Comparison of ENCODE assay signal across 32 mouse cellular contexts in genomic region chr19:5957371-5957770, GRCm38 (mm10). TPM values are rescaled to one million over a fixed set of nuclear protein-coding genes. Genes with fewer than 3 reads are reported as not detected.
DNase-seq lines count a peak whose midpoint lies in the region; ATAC-seq lines count a peak whose summit lies in the region.
"Had no signal": no experiment of that assay in that cellular context is flagged by ENCODE, and none has a peak within 500 bp of the region (broad histone marks: within the 10 kb centered on the region; RNA-seq: fewer than 3 reads in every experiment).

No protein-coding gene starts in this region.

- no peak overlapping the region for H3K4me2 ChIP-seq in kidney, embryonic 15.5 days
- no peak overlapping the region for H3K4me2 ChIP-seq in liver, embryonic 11.5 days
- no peak overlapping the region for H3K4me2 ChIP-seq in liver, embryonic 13.5 days
- H3K4me2 ChIP-seq in liver, embryonic 16.5 days (ENCODE audit: low read depth, low read length), result no peak overlapping the region
- H3K4me2 ChIP-seq: embryonic facial prominence, embryonic 13.5 days; forebrain, embryonic 12.5 days; forebrain, embryonic 15.5 days; heart, embryonic 11.5 days; hindbrain, embryonic 13.5 days had no signal

- no peak overlapping the region for H3K4me3 ChIP-seq in kidney, embryonic 15.5 days (replicated peaks)
- H3K4me3 ChIP-seq in liver, embryonic 11.5 days (ENCODE audit: low read depth, low read length), result no peak overlapping the region
- H3K4me3 ChIP-seq in liver, embryonic 13.5 days (replicated peaks), result no peak overlapping the region
- no peak overlapping the region for H3K4me3 ChIP-seq in liver, embryonic 16.5 days (ENCODE audit: low read depth, low read length)
- H3K4me3 ChIP-seq: embryonic facial prominence, embryonic 10.5 days; embryonic facial prominence, embryonic 13.5 days; erythroblast, embryonic 14.5 days; forebrain, embryonic 12.5 days; forebrain, embryonic 15.5 days; heart, adult 2 months; hindbrain, embryonic 10.5 days; hindbrain, embryonic 13.5 days had no signal

- 86% methylated on average over 5 of the region's 5 CpGs for WGBS in kidney, embryonic 15.5 days
- WGBS in liver, embryonic 11.5 days, result 83% methylated on average over 5 of the region's 5 CpGs
- WGBS in liver, embryonic 13.5 days (ENCODE audit: insufficient replicate concordance), result 76% methylated on average over 5 of the region's 5 CpGs
- 74% methylated on average over 5 of the region's 5 CpGs for WGBS in liver, embryonic 16.5 days (ENCODE audit: insufficient replicate concordance)

- 0 out of 2 replicates have a peak overlapping the region, but pooled peaks have one; percentile 29 for H3K27ac ChIP-seq in kidney, embryonic 15.5 days
- peak overlapping the region; percentile 6; the same call in 1 of the 2 replicates for H3K27ac ChIP-seq in liver, embryonic 11.5 days (ENCODE audit: low read depth, low read length)
- H3K27ac ChIP-seq in liver, embryonic 13.5 days, result peak overlapping the region; percentile 50; the same call in 1 of the 2 replicates
- H3K27ac ChIP-seq in liver, embryonic 16.5 days (ENCODE audit: low read length), result peak overlapping the region; percentile 19; the same call in 1 of the 2 replicates
- H3K27ac ChIP-seq: embryonic facial prominence, embryonic 10.5 days; embryonic facial prominence, embryonic 13.5 days; forebrain, embryonic 12.5 days; forebrain, embryonic 15.5 days; heart, adult 2 months; hindbrain, embryonic 10.5 days; hindbrain, embryonic 13.5 days had no signal

- H3K9me3 ChIP-seq in kidney, embryonic 15.5 days (replicated peaks), result no peaks in the 10 kb centered on the region
- H3K9me3 ChIP-seq in liver, embryonic 11.5 days (ENCODE audit: control insufficient read depth, low read length), result no peaks in the 10 kb centered on the region
- H3K9me3 ChIP-seq in liver, embryonic 13.5 days (replicated peaks), result no peaks in the 10 kb centered on the region
- no peaks in the 10 kb centered on the region for H3K9me3 ChIP-seq in liver, embryonic 16.5 days (replicated peaks; ENCODE audit: control insufficient read depth, low read length)
- H3K9me3 ChIP-seq: embryonic facial prominence, embryonic 10.5 days; embryonic facial prominence, embryonic 13.5 days; forebrain, embryonic 12.5 days; forebrain, embryonic 15.5 days; G1E; hindbrain, embryonic 10.5 days; hindbrain, embryonic 13.5 days had no signal

- H3K4me1 ChIP-seq in kidney, embryonic 15.5 days, result peaks cover 59% of the 10 kb centered on the region
- H3K4me1 ChIP-seq in liver, embryonic 11.5 days (replicated peaks; ENCODE audit: control insufficient read depth, insufficient read depth, low read length), result peaks cover 22% of the 10 kb centered on the region
- H3K4me1 ChIP-seq in liver, embryonic 13.5 days (replicated peaks), result peaks cover 48% of the 10 kb centered on the region
- H3K4me1 ChIP-seq in liver, embryonic 16.5 days (ENCODE audit: control insufficient read depth, low read depth, low read length), result peaks cover 18% of the 10 kb centered on the region

- peaks cover 58% of the 10 kb centered on the region for H3K36me3 ChIP-seq in kidney, embryonic 15.5 days
- H3K36me3 ChIP-seq in liver, embryonic 11.5 days (ENCODE audit: control insufficient read depth, insufficient read depth, low read length), result peaks cover 33% of the 10 kb centered on the region
- H3K36me3 ChIP-seq in liver, embryonic 13.5 days, result peaks cover 93% of the 10 kb centered on the region
- peaks cover 51% of the 10 kb centered on the region for H3K36me3 ChIP-seq in liver, embryonic 16.5 days (ENCODE audit: control insufficient read depth, insufficient read depth)

- DNase-seq in kidney, adult 11 months, result no peak
- DNase-seq in liver, embryonic 11.5 days (ENCODE audit: low spot score), result no peak
- DNase-seq in liver, embryonic 13.5 days, result no peak
- no peak for DNase-seq in urinary bladder, postnatal 10 days (ENCODE audit: low spot score)
- no peak for DNase-seq in cerebellum, postnatal 14 days
- no peak for DNase-seq in heart, postnatal 14 days

- intact Hi-C loops in heart, postnatal 14 days (cut with DNase I), result loop anchor here (5.0 kb wide), 1 partner anchor 170 kb away; no protein-coding TSS in a partner anchor

- H3K27me3 ChIP-seq in kidney, embryonic 15.5 days, result no peaks in the 10 kb centered on the region
- H3K27me3 ChIP-seq in liver, embryonic 11.5 days (replicated peaks; ENCODE audit: control insufficient read depth, insufficient read depth, low read length), result no peaks in the 10 kb centered on the region
- no peaks in the 10 kb centered on the region for H3K27me3 ChIP-seq in liver, embryonic 13.5 days
- no peaks in the 10 kb centered on the region for H3K27me3 ChIP-seq in liver, embryonic 16.5 days (ENCODE audit: control insufficient read depth, insufficient read depth, low read depth, low read length)
- H3K27me3 ChIP-seq: CH12.LX; embryonic facial prominence, embryonic 13.5 days; forebrain, embryonic 12.5 days; forebrain, embryonic 15.5 days; hindbrain, embryonic 13.5 days; Patski had no signal

- H3K9ac ChIP-seq in kidney, embryonic 15.5 days, result no peak overlapping the region
- H3K9ac ChIP-seq in liver, embryonic 11.5 days (ENCODE audit: low read depth, low read length), result no peak overlapping the region
- H3K9ac ChIP-seq in liver, embryonic 13.5 days, result no peak overlapping the region
- H3K9ac ChIP-seq in liver, embryonic 16.5 days (ENCODE audit: low read depth, low read length), result no peak overlapping the region
- H3K9ac ChIP-seq: embryonic facial prominence, embryonic 13.5 days; forebrain, embryonic 12.5 days; forebrain, embryonic 15.5 days; hindbrain, embryonic 13.5 days had no signal

- no peak for ATAC-seq in kidney, embryonic 15.5 days (replicated peaks; ENCODE audit: low FRiP score)
- ATAC-seq in liver, embryonic 11.5 days (replicated peaks; ENCODE audit: low FRiP score), result no peak
- ATAC-seq in liver, embryonic 13.5 days (ENCODE audit: low read depth), result 0 out of 2 replicates have a peak, but pooled peaks have one; percentile 46
- ATAC-seq in liver, embryonic 16.5 days (ENCODE audit: low read depth), result peak; percentile 77

RNA-seq across cellular contexts. Expression of gene Pola2, which starts 6.6 kb away (rescaled TPM):
- 75.3 and 83.2 TPM in 2 replicates for polyA plus RNA-seq in kidney, embryonic 15.5 days (2015; fragmentation: Nextera tagmentation; extraction: Ambion mirVana)
- polyA plus RNA-seq in liver, embryonic 11.5 days (2014; fragmentation: Nextera tagmentation; extraction: Ambion mirVana), result 129 and 131 TPM in 2 replicates
- 62.2 and 69.8 TPM in 2 replicates for polyA plus RNA-seq in liver, embryonic 13.5 days (2015; fragmentation: Nextera tagmentation; extraction: Ambion mirVana)
- polyA plus RNA-seq in liver, embryonic 16.5 days (2015; fragmentation: Nextera tagmentation; extraction: Ambion mirVana), result 47.2 and 48.6 TPM in 2 replicates
- 10 to 100 TPM; 12.3 to 14.2 TPM for total RNA-seq in heart, postnatal 14 days (2021)

RNA-seq across cellular contexts. Expression of gene Slc22a20, which starts 28.6 kb away (rescaled TPM):
- not detected in 2 replicates for polyA plus RNA-seq in kidney, embryonic 15.5 days (2015; fragmentation: Nextera tagmentation; extraction: Ambion mirVana)
- polyA plus RNA-seq in liver, embryonic 11.5 days (2014; fragmentation: Nextera tagmentation; extraction: Ambion mirVana), result not detected in 2 replicates
- not detected in 2 replicates for polyA plus RNA-seq in liver, embryonic 13.5 days (2015; fragmentation: Nextera tagmentation; extraction: Ambion mirVana)
- polyA plus RNA-seq in liver, embryonic 16.5 days (2015; fragmentation: Nextera tagmentation; extraction: Ambion mirVana), result 0.06 TPM in 2 replicates
- total RNA-seq in heart, postnatal 14 days (2021), result not detected
- total RNA-seq: adrenal gland, adult 2 months; adrenal gland, postnatal 14 days; adrenal gland, postnatal 4 days; CH12.LX; G1E; gastrocnemius, adult 8-10 months; gastrocnemius, postnatal 25 days; heart, adult 2 months; heart, postnatal 36 days had no signal
- polyA plus RNA-seq: adrenal gland, adult 2 months; cerebellum, adult 2 months; cortical plate, adult 2 months; embryonic facial prominence, embryonic 10.5 days; embryonic facial prominence, embryonic 13.5 days; erythroblast, embryonic 14.5 days; forebrain, embryonic 12.5 days; forebrain, embryonic 15.5 days; G1E; gonadal fat pad, adult 2 months; heart, adult 2 months; heart, embryonic 11.5 days; heart, embryonic 14.5 days; heart, postnatal 0 days; hindbrain, embryonic 10.5 days; hindbrain, embryonic 13.5 days; hindbrain, embryonic 16.5 days; Patski had no signal

RNA-seq across cellular contexts. Expression of gene Cdc42ep2, which starts 32.8 kb away (rescaled TPM):
- 13.4 and 15.5 TPM in 2 replicates for polyA plus RNA-seq in kidney, embryonic 15.5 days (2015; fragmentation: Nextera tagmentation; extraction: Ambion mirVana)
- 5.1 TPM in 2 replicates for polyA plus RNA-seq in liver, embryonic 11.5 days (2014; fragmentation: Nextera tagmentation; extraction: Ambion mirVana)
- polyA plus RNA-seq in liver, embryonic 13.5 days (2015; fragmentation: Nextera tagmentation; extraction: Ambion mirVana), result 2.7 and 3.0 TPM in 2 replicates
- 2.9 and 3.6 TPM in 2 replicates for polyA plus RNA-seq in liver, embryonic 16.5 days (2015; fragmentation: Nextera tagmentation; extraction: Ambion mirVana)
- 10 to 100 TPM in 1 of 2 experiments, 1 to 10 TPM in 1; 9.9 to 12.0 TPM for total RNA-seq in heart, postnatal 14 days (2021)

RNA-seq across cellular contexts. Expression of gene Dpf2, which starts 44.6 kb away (rescaled TPM):
- 166 and 178 TPM in 2 replicates for polyA plus RNA-seq in kidney, embryonic 15.5 days (2015; fragmentation: Nextera tagmentation; extraction: Ambion mirVana)
- 119 and 127 TPM in 2 replicates for polyA plus RNA-seq in liver, embryonic 11.5 days (2014; fragmentation: Nextera tagmentation; extraction: Ambion mirVana)
- 56.7 and 60.0 TPM in 2 replicates for polyA plus RNA-seq in liver, embryonic 13.5 days (2015; fragmentation: Nextera tagmentation; extraction: Ambion mirVana)
- 48.4 and 52.8 TPM in 2 replicates for polyA plus RNA-seq in liver, embryonic 16.5 days (2015; fragmentation: Nextera tagmentation; extraction: Ambion mirVana)
- total RNA-seq in heart, postnatal 14 days (2021), result 100 to 1,000 TPM; 101 TPM

RNA-seq across cellular contexts. Expression of gene Capn1, which starts 58.3 kb away (rescaled TPM):
- 8.4 and 11.1 TPM in 2 replicates for polyA plus RNA-seq in kidney, embryonic 15.5 days (2015; fragmentation: Nextera tagmentation; extraction: Ambion mirVana)
- polyA plus RNA-seq in liver, embryonic 11.5 days (2014; fragmentation: Nextera tagmentation; extraction: Ambion mirVana), result 25.2 and 25.8 TPM in 2 replicates
- polyA plus RNA-seq in liver, embryonic 13.5 days (2015; fragmentation: Nextera tagmentation; extraction: Ambion mirVana), result 21.9 and 26.3 TPM in 2 replicates
- polyA plus RNA-seq in liver, embryonic 16.5 days (2015; fragmentation: Nextera tagmentation; extraction: Ambion mirVana), result 22.2 and 23.4 TPM in 2 replicates
- 10 to 100 TPM; 31.7 to 36.8 TPM for total RNA-seq in heart, postnatal 14 days (2021)

Comparison
In these comparisons a context has a peak if more than half of its experiments do, and no peak if none do; other contexts are left out.
1. ATAC-seq: peak in liver, embryonic 13.5 days (single experiment) and liver, embryonic 16.5 days (single experiment); none in kidney, embryonic 15.5 days (single experiment) and liver, embryonic 11.5 days (single experiment).
2. Peak in every context shown above with its lines, with median percentiles within 50 percentile points of each other: H3K27ac ChIP-seq.